Mouse (Mus musculus): ENCODE measurements around the gene Cyp46a1.

The Cyp46a1 gene

DNA sequence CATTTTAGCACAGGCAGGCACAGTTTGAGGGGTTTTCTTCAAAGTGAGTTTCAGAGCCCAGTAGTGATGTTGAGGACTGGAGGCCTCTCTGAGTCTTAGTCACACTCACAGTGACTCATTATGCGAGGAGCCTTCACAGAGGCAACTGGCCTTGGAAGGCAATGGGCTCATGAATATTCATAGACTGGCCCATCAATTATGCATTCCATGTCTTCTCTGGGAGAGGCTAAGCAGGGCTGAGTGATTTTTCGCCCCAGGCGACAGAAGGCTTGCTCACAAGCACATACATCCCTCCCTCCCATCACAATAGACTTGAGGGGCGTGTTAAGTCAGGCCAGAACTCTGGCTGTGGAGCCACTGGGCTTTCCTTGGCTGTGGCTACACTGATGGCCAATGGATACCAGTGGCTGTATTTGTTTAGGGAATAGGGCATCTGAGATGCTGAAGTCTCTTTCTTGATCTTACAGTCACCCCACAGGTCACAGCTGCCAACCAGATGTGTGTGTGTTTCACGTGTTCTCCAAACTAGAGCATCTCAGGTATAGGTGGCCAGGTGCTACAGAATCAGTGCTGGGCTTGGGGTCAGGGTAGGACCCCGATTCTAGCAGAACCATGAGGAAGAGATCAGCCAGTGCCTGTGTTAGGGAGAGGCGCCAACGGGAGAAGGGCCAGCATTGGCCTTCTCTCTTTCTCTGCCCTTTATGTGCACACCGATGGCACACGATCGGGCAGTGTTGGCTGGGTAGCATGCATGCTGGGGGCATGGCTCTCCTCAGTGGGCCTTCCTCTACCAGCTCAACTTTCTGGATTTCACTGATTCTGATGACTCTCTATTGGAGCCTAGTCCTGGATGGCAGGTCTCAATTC lies 62.1 kb downstream of the Cyp46a1 start:
- peak; percentile 64 to 86 for DNase-seq (ENCODE audit: inconsistent age in 2 of 2, low spot score in 1 of 2)

DNA sequence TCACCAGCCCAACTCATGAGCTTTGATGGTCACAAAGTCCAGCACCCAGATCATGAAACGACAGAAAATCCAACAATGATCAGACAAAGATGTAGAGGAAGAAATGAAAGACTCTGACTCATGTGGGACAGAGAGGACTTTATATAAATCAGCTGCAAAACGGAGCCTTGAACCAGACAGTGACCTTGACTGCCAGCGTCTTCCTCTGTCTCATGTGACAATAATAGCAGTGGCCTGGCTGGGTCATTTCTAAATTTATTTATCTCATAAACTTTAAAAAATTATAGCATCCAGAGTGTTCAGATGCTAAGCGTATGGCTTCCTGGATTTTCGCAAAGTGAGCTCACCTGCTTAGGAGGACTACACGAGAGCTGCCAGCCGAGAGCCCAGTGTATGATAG lies 64.5 kb downstream of the Cyp46a1 start:
- peak; percentile 77 to 83 for DNase-seq (ENCODE audit: inconsistent age in 2 of 2, low spot score in 1 of 2)

DNA sequence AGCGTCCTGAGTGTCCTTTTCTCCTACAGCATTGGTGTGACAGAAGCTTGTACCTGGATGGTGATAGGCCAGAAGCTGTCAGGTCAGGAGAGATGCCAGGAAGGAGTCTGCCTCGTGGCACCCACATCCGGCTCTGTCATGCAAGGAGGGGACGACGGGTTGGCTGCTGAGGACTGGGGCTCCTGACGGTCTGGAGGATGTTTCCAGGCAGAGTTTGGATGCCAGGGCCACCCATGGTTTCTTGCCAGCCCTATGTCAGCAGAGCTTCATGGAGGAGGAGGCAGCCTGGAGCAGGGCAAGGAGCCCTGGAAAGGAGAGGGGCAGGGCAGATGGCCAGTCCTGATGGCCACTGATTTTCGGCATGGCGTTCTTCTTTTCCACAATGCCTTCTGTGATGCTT lies 65.0 kb downstream of the Cyp46a1 start:
- DNase-seq (ENCODE audit: inconsistent age in 2 of 2, low spot score in 1 of 2): peak in 1 of 2 experiments; percentile 51

DNA sequence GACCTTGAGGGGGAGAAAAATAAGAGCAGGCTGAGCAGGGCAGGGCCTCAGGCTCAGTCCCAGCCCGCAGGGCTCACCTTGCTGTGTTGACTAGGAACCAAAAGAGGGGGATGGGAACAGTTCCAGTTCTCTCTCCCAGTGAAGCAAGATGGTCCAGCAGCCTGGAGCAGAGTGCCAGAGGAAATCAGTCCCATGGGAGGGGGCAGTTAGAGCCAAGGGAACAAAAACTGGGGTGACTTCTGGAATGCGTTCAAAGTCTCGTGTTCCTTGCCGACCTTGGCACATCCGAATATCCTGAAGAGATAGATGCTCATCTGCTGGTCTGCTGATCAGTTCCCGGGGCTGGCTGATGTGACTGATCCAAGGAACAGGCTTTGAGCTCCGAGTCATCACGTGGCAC lies 66.8 kb downstream of the Cyp46a1 start:
- peak in 1 of 2 experiments; percentile 60 for DNase-seq (ENCODE audit: inconsistent age in 2 of 2, low spot score in 1 of 2)

DNA sequence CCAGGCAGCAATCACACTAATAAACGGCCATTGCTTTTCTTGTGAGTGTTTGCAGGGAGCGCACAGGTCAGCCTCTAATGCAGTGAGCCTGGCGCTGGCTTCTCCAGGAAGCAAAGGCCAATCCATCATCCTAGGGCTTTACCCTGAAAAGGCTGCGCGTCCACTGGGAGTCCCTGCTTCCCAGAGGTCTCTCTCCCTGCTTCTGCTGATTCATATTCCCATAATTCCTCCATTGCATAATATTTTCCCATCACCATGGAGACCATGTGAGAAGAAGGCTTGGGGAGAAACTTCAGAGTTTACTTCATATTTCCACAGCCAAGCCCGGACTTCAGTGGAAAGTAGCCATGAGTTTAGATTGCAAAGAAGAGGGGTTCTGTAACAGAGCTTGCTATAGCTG lies 69.8 kb downstream of the Cyp46a1 start:
- DNase-seq (ENCODE audit: inconsistent age in 2 of 2, low spot score in 1 of 2): peak; percentile 73 to 89

DNA sequence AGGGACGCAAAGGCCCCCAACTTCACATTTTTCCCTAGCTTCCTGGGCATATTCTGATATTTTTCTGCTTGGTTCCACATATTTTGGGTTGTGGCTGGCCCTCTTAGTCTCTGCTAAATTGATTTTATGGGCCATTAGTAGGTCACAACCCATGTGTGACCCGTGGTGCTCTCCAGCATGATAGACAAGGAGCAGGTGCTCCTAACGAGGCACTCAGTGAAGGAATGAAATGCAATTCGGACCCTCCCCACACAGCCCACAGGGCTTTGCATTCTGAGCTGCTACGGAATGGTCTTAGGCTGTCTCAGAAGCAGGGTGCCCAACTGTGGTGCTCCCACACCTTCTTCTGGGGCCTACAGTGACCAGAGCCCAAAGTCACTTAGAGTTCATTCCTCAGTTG lies 74.9 kb downstream of the Cyp46a1 start:
- DNase-seq (ENCODE audit: inconsistent age in 2 of 2, low spot score in 1 of 2): no peak

DNA sequence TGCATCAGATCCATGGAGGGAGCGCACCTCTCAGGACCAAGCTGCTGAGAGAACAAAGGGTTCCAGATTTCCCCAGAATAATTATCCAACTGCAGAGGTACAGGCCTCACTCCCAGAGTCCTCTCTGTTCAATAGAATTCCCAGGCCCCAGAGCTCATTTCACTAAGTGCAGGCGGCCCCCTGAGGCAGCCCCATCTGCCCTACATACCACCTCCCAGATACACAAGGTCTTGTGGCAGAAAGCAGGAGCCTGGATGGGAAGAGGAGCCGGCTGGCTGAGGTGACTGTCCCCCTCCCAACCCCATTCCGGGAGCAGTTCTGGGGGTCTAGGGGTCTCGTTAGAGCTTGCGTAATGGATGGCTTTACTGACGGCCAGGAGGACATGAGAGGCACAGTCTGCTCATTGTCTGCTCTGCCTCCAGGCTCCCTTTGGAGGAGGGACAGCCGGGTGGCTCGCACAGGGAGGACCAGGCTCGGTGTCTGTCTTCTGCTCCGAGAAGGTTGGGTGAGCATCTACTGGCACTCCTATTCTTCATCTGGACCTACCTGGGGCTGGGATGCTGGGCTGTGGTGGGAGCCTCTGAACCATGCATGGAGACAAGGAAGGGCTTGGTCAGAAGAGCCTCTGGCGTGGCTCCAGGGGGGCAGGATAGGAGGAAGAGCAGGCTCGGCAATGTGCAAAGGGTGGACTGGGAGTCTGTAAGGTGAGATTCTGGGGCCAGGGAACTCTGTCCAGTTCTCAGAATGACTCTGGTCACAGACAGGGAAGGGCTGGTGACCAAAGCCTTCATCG lies 76.4 kb downstream of the Cyp46a1 start:
- DNase-seq (ENCODE audit: inconsistent age in 2 of 2, low spot score in 1 of 2): peak in 1 of 2 experiments; percentile 26
